Mouse (Mus musculus) bone marrow macrophage, adult 2 months (primary cell): ENCODE measurements around the gene Cadm1.

Source experiments
- CTCF ChIP-seq: IDR thresholded peaks from 2 replicates; pipeline ENCODE4 v1.5.1; 2012; ENCODE audit warnings: low read depth, mild to moderate bottlenecking, low read length, moderate library complexity
- POLR2A ChIP-seq: IDR thresholded peaks from 2 replicates; pipeline ENCODE4 v1.6.1; 2012; ENCODE audit warnings: mild to moderate bottlenecking, low read depth, low read length, borderline replicate concordance

DNA sequence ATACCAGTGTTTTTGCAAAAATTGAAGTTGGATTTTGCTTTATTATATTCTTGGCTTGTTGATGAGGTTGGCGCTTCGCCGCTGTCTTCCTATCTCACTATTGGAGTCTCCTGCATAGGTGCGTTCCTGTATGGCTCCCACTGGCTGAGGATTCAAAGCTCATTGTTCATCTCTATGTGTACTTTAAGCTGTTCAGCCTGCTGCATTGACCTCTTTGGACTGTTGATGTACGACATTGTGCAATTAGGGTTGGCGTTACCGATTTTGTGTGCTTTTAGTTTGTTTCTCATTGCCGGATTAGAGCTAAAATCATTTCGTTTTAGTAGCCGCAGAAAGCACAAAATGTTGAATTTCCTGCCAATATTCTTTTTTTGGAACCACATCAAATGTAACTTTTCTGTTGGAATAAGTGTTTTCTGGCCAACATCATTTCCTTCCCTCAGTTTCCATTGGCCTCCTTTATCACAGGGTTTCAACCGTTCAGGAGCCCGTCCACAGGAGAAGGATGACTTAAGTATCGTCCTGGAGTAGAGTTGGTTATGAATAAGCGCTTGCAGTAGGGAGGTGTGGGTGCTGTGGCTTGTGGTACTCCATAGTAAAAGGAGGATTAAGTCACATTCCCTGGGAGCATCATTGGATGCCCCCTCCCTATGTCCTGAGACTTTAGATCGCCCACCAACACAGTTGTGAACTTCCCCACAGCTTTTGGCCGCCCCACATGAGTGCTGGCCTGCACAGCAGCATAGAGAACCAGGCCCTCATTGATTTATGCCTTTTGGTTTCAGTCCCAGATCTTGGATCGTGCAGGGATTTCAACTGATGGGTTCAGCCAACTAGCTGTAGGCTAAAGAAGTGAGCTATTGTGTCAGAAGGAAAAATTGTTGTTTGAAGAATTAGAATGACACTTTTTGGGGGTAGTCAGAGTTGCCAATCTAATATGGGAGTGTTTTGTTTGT is 94.9 kb downstream of the Cadm1 start:
- TF ChIP-seq CTCF (no peak), POLR2A (no peak)
